Mouse (Mus musculus): Measurements from ENCODE around the gene Nxph3. TPM values are rescaled to one million over a fixed set of nuclear protein-coding genes. Genes with fewer than 3 reads are reported as not detected.
"Not testable (repeated sequence)": the region's sequence is repeated elsewhere in the genome, so short reads cannot be mapped to it uniquely, and the experiment has no call there.

Gene Nxph3
- polyA plus RNA-seq, 1 experiment = not detected

GRCm38 (mm10) chr11:95509126-95509717, 5.1 kb downstream of the Nxph3 start:
- H3K4me3 ChIP-seq (ENCODE audit: insufficient read depth, low read depth, low read length) = no peak overlapping the region
- no peaks in the 10 kb centered on the region for H3K4me1 ChIP-seq (ENCODE audit: control insufficient read depth, insufficient read depth, insufficient read length, low read length)

GRCm38 (mm10) chr11:95508211-95508926, 6.0 kb downstream of the Nxph3 start:
- H3K27ac ChIP-seq (replicated peaks; ENCODE audit: low read depth, low read length) = no peak overlapping the region
- no peaks in the 10 kb centered on the region for H3K4me1 ChIP-seq (ENCODE audit: control insufficient read depth, insufficient read depth, insufficient read length, low read length)
- H3K4me3 ChIP-seq (ENCODE audit: insufficient read depth, low read depth, low read length) = peak overlapping the region; percentile 36; the same call in 1 of the 2 replicates

More at GRCm38 (mm10) chr11:95509126-95509717, 5.1 kb downstream of the Nxph3 start:
- H3K27ac ChIP-seq (replicated peaks; ENCODE audit: low read depth, low read length) = no peak overlapping the region

GRCm38 (mm10) chr11:95507785-95508184, 6.6 kb downstream of the Nxph3 start:
- H3K4me1 ChIP-seq (ENCODE audit: control insufficient read depth, insufficient read depth, insufficient read length, low read length) = no peaks in the 10 kb centered on the region
- H3K4me3 ChIP-seq (ENCODE audit: insufficient read depth, low read depth, low read length) = no peak overlapping the region

GRCm38 (mm10) chr11:95507041-95507716, 7.2 kb downstream of the Nxph3 start:
- Histone ChIP-seq H3K4me3 (ENCODE audit: insufficient read depth, low read depth, low read length) (no peak overlapping the region), H3K4me1 (ENCODE audit: control insufficient read depth, insufficient read depth, insufficient read length, low read length) (no peaks in the 10 kb centered on the region), H3K27ac (replicated peaks; ENCODE audit: low read depth, low read length) (no peak overlapping the region)

More at GRCm38 (mm10) chr11:95507785-95508184, 6.6 kb downstream of the Nxph3 start:
- H3K27ac ChIP-seq (replicated peaks; ENCODE audit: low read depth, low read length) = no peak overlapping the region

- Histone ChIP-seq H3K4me3 (ENCODE audit: insufficient read depth, low read depth, low read length) (no peak overlapping the region), H3K4me1 (ENCODE audit: control insufficient read depth, insufficient read depth, insufficient read length, low read length) (no peaks in the 10 kb centered on the region; the same call in 1 of the 2 replicates), H3K27ac (replicated peaks; ENCODE audit: low read depth, low read length) (no peak overlapping the region)
Measured at GRCm38 (mm10) chr11:95504271-95504731, 10.1 kb downstream of the Nxph3 start.

- Histone ChIP-seq H3K4me3 (ENCODE audit: insufficient read depth, low read depth, low read length) (no peak overlapping the region), H3K4me1 (ENCODE audit: control insufficient read depth, insufficient read depth, insufficient read length, low read length) (no peaks in the 10 kb centered on the region; the same call in 1 of the 2 replicates), H3K27ac (replicated peaks; ENCODE audit: low read depth, low read length) (no peak overlapping the region)
Measured at GRCm38 (mm10) chr11:95503581-95504180, 10.7 kb downstream of the Nxph3 start.

GRCm38 (mm10) chr11:95501826-95502225, 12.5 kb downstream of the Nxph3 start:
- H3K4me3 ChIP-seq (ENCODE audit: insufficient read depth, low read depth, low read length); H3K27ac ChIP-seq (replicated peaks; ENCODE audit: low read depth, low read length); H3K4me1 ChIP-seq (ENCODE audit: control insufficient read depth, insufficient read depth, insufficient read length, low read length): not testable (repeated sequence)

- Histone ChIP-seq H3K4me3 (ENCODE audit: insufficient read depth, low read depth, low read length) (no peak overlapping the region), H3K27ac (replicated peaks; ENCODE audit: low read depth, low read length) (no peak overlapping the region), H3K4me1 (ENCODE audit: control insufficient read depth, insufficient read depth, insufficient read length, low read length) (no peaks in the 10 kb centered on the region; the same call in 1 of the 2 replicates)
Measured at GRCm38 (mm10) chr11:95500836-95501235, 13.5 kb downstream of the Nxph3 start.

GRCm38 (mm10) chr11:95500412-95500811, 14.0 kb downstream of the Nxph3 start:
- Histone ChIP-seq H3K4me3 (ENCODE audit: insufficient read depth, low read depth, low read length) (no peak overlapping the region), H3K4me1 (ENCODE audit: control insufficient read depth, insufficient read depth, insufficient read length, low read length) (no peaks in the 10 kb centered on the region; the same call in 1 of the 2 replicates), H3K27ac (replicated peaks; ENCODE audit: low read depth, low read length) (no peak overlapping the region)

- H3K27ac ChIP-seq (replicated peaks; ENCODE audit: low read depth, low read length) = no peak overlapping the region
- H3K4me1 ChIP-seq (ENCODE audit: control insufficient read depth, insufficient read depth, insufficient read length, low read length) = no peaks in the 10 kb centered on the region; the same call in 1 of the 2 replicates
- H3K4me3 ChIP-seq (ENCODE audit: insufficient read depth, low read depth, low read length) = no peak overlapping the region
Measured at GRCm38 (mm10) chr11:95497921-95498320, 16.4 kb downstream of the Nxph3 start.

- no peak overlapping the region for H3K4me3 ChIP-seq (ENCODE audit: insufficient read depth, low read depth, low read length)
- no peaks in the 10 kb centered on the region; the same call in 1 of the 2 replicates for H3K4me1 ChIP-seq (ENCODE audit: control insufficient read depth, insufficient read depth, insufficient read length, low read length)
- H3K27ac ChIP-seq (replicated peaks; ENCODE audit: low read depth, low read length) = no peak overlapping the region
Measured at GRCm38 (mm10) chr11:95495883-95496282, 18.5 kb downstream of the Nxph3 start.

- H3K4me1 ChIP-seq (ENCODE audit: control insufficient read depth, insufficient read depth, insufficient read length, low read length) = no peaks in the 10 kb centered on the region
Measured at GRCm38 (mm10) chr11:95494374-95494773, 20.0 kb downstream of the Nxph3 start.

GRCm38 (mm10) chr11:95493950-95494349, 20.4 kb downstream of the Nxph3 start:
- H3K4me1 ChIP-seq (ENCODE audit: control insufficient read depth, insufficient read depth, insufficient read length, low read length) = no peaks in the 10 kb centered on the region
- H3K4me3 ChIP-seq (ENCODE audit: insufficient read depth, low read depth, low read length) = no peak overlapping the region
- no peak overlapping the region for H3K27ac ChIP-seq (replicated peaks; ENCODE audit: low read depth, low read length)

More at GRCm38 (mm10) chr11:95494374-95494773, 20.0 kb downstream of the Nxph3 start:
- Histone ChIP-seq H3K4me3 (ENCODE audit: insufficient read depth, low read depth, low read length) (no peak overlapping the region), H3K27ac (replicated peaks; ENCODE audit: low read depth, low read length) (no peak overlapping the region)

- H3K4me1 ChIP-seq (ENCODE audit: control insufficient read depth, insufficient read depth, insufficient read length, low read length) = no peaks in the 10 kb centered on the region
- no peak overlapping the region for H3K27ac ChIP-seq (replicated peaks; ENCODE audit: low read depth, low read length)
- H3K4me3 ChIP-seq (ENCODE audit: insufficient read depth, low read depth, low read length) = no peak overlapping the region
Measured at GRCm38 (mm10) chr11:95493010-95493409, 21.4 kb downstream of the Nxph3 start.

- no peak overlapping the region for H3K4me3 ChIP-seq (ENCODE audit: insufficient read depth, low read depth, low read length)
- H3K27ac ChIP-seq (replicated peaks; ENCODE audit: low read depth, low read length) = no peak overlapping the region
- no peaks in the 10 kb centered on the region for H3K4me1 ChIP-seq (ENCODE audit: control insufficient read depth, insufficient read depth, insufficient read length, low read length)
Measured at GRCm38 (mm10) chr11:95492256-95492655, 22.1 kb downstream of the Nxph3 start.

Measured in brown adipose tissue, adult 24 weeks (tissue).